Mouse (Mus musculus) liver, embryonic 16.5 days (tissue): ENCODE measurements around the gene Ick. TPM values are rescaled to one million over a fixed set of nuclear protein-coding genes. Genes with fewer than 3 reads are reported as not detected.

Experiments used
- ATAC-seq: fragments of 200-750 bp; cut with Nextera tagmentation; 2 replicates; pipeline ENCODE4 v1.8.0; 2017; ENCODE audit warnings: low read depth, mild to moderate bottlenecking, moderate number of reproducible peaks, moderate library complexity
- H3K27ac ChIP-seq: fragments of 300-500 bp; sonication (generic); 2 replicates; pipeline ENCODE4 v1.5.1; 2014; ENCODE audit warnings: mild to moderate bottlenecking, low read length
- H3K27me3 ChIP-seq: fragments of 300-500 bp; sonication (generic); 2 replicates; pipeline ENCODE4 v1.6.1; 2014; ENCODE audit warnings: low read depth, low read length, mixed read lengths; ENCODE audit not compliant: control insufficient read depth, insufficient read depth
- H3K36me3 ChIP-seq: fragments of 300-500 bp; sonication (generic); 2 replicates; pipeline ENCODE4 v1.6.1; 2014; ENCODE audit warnings: mild to moderate bottlenecking; ENCODE audit not compliant: control insufficient read depth, insufficient read depth
- H3K4me1 ChIP-seq: fragments of 300-500 bp; sonication (generic); 2 replicates; pipeline ENCODE4 v1.6.1; 2014; ENCODE audit warnings: low read depth, low read length, mixed read lengths; ENCODE audit not compliant: control insufficient read depth
- H3K4me2 ChIP-seq: fragments of 300-500 bp; sonication (generic); 2 replicates; pipeline ENCODE4 v1.6.1; 2014; ENCODE audit warnings: low read depth, low read length, mixed read lengths
- H3K4me3 ChIP-seq: fragments of 300-500 bp; sonication (generic); 2 replicates; pipeline ENCODE4 v1.5.1; 2014; ENCODE audit warnings: low read depth, mild to moderate bottlenecking, low read length
- H3K9ac ChIP-seq: fragments of 300-500 bp; sonication (generic); 2 replicates; pipeline ENCODE4 v1.6.1; 2014; ENCODE audit warnings: low read depth, low read length
- H3K9me3 ChIP-seq: fragments of 300-500 bp; sonication (generic); replicated peaks from 2 replicates; pipeline ENCODE4 v1.6.1; 2016; ENCODE audit warnings: low read length; ENCODE audit not compliant: control insufficient read depth
- WGBS: fragments of 180-500 bp; shearing (Covaris S2); extraction: QIAGEN DNeasy Blood & Tissue Kit; methylation state at CpG from one replicate; pipeline ENCODE4 v1.1.7; 2014; ENCODE audit not compliant: insufficient replicate concordance; 5-methylcytosine and 5-hydroxymethylcytosine counted together
- polyA plus RNA-seq: library from polyadenylated mRNA; unstranded; fragments of >200 nt; fragmentation: Nextera tagmentation; extraction: Ambion mirVana; gene quantifications from 2 replicates; pipeline ENCODE4 v1.2.1, GENCODE M21; 2015

Gene Ick
- polyA plus RNA-seq, 1 experiment from 2014 or later = 5.5 TPM

DNA sequence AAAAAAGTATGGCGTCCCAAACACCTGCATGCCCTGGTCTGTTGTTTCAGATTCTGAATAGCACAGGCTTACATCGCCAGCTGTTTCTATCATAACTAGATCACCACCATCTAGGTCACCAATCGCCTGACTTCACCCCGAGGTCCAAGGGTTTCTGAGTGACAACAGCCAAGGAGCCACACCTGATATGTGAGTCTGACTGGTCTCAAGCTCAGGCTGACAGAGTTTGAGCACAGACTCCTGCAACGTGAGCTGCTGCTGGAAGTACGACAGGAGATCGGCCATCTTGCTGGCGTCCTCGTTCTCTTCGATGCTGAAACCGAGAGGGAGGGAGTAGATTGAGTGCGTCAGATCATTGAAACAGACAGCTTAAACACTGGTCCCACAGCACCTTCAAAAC, 13.3 kb upstream of the Ick start:
- ATAC-seq = no peak
- Histone ChIP-seq H3K9ac (no peak overlapping the region), H3K9me3 (peaks cover 7% of the 10 kb centered on the region; the same call in 1 of the 2 replicates), H3K4me2 (no peak overlapping the region), H3K36me3 (peaks cover 79% of the 10 kb centered on the region), H3K27ac (no peak overlapping the region), H3K4me3 (no peak overlapping the region), H3K4me1 (no peaks in the 10 kb centered on the region), H3K27me3 (no peaks in the 10 kb centered on the region)
- WGBS = 92% methylated on average over 12 of the region's 12 CpGs

DNA sequence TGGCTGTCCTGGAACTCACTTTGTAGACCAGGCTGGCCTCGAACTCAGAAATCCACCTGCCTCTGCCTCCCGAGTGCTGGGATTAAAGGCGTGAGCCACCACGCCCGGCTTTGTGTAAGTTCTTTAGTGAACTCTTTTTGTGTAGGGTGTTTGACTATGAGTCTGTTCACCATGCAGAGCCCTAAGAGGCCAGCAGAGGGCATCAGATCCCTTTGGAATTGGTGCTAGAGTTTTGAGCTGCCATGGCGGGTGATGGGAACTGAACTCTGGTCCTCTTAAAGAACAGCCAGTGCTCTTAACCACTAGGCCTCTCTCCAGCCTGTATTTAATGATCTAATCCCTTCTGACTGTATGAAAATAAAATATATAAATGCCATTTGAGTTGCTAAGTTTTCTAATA, 12.6 kb upstream of the Ick start:
- H3K9ac ChIP-seq = no peak overlapping the region
- no peak overlapping the region for H3K4me2 ChIP-seq
- H3K4me1 ChIP-seq = no peaks in the 10 kb centered on the region

GRCm38 (mm10) chr9:78100956-78101355, 8.0 kb upstream of the Ick start:
- peaks cover 21% of the 10 kb centered on the region for H3K4me1 ChIP-seq
- H3K27me3 ChIP-seq = no peaks in the 10 kb centered on the region
- WGBS = 31% methylated on average over 5 of the region's 5 CpGs
- H3K9me3 ChIP-seq = peaks cover 7% of the 10 kb centered on the region; the same call in 1 of the 2 replicates
- H3K27ac ChIP-seq = no peak overlapping the region
- ATAC-seq = no peak
- H3K36me3 ChIP-seq = peaks cover 73% of the 10 kb centered on the region
- no peak overlapping the region for H3K9ac ChIP-seq
- no peak overlapping the region for H3K4me3 ChIP-seq
- no peak overlapping the region for H3K4me2 ChIP-seq

More for the DNA sequence above, 12.6 kb upstream of the Ick start:
- Histone ChIP-seq H3K36me3 (peaks cover 86% of the 10 kb centered on the region), H3K4me3 (no peak overlapping the region), H3K9me3 (peaks cover 7% of the 10 kb centered on the region; the same call in 1 of the 2 replicates), H3K27ac (no peak overlapping the region), H3K27me3 (no peaks in the 10 kb centered on the region)
- WGBS = 90% methylated on average over 5 of the region's 6 CpGs
- no peak for ATAC-seq

DNA sequence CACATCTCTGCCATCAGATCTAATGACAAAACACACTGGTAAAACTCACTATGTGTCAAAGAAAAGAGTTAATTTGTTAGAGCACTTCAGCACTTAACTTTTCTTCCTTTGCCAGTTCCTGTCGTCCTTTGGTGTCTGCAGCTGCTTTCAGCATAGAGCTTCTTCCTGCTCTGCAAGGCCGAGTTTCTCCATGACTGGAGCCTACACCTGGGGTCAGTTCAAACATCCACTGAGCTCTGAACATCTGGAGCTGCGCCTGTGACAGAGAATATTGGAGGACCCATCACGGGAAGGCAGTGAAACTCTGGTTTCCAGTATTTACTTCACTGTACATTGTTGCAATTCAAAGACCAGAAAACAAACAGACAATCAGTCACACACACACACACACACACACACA, 7.6 kb upstream of the Ick start:
- H3K27me3 ChIP-seq = no peaks in the 10 kb centered on the region
- H3K4me2 ChIP-seq = no peak overlapping the region
- 27% methylated on average over 4 of the region's 4 CpGs for whole genome bisulfite sequencing
- no peak overlapping the region for H3K4me3 ChIP-seq
- ATAC-seq = no peak
- peaks cover 26% of the 10 kb centered on the region for H3K4me1 ChIP-seq
- no peak overlapping the region for H3K9ac ChIP-seq
- peaks cover 7% of the 10 kb centered on the region; the same call in 1 of the 2 replicates for H3K9me3 ChIP-seq
- no peak overlapping the region; the same call in 1 of the 2 replicates for H3K27ac ChIP-seq
- H3K36me3 ChIP-seq = peaks cover 68% of the 10 kb centered on the region

- peaks cover 34% of the 10 kb centered on the region for H3K4me1 ChIP-seq
Observed at GRCm38 (mm10) chr9:78103965-78104560, 4.9 kb upstream of the Ick start.

GRCm38 (mm10) chr9:78104973-78105372, 4.0 kb upstream of the Ick start:
- Histone ChIP-seq H3K27ac (peak overlapping the region; percentile 98), H3K4me1 (peaks cover 41% of the 10 kb centered on the region), H3K9ac (peak overlapping the region; percentile 100), H3K27me3 (no peaks in the 10 kb centered on the region), H3K4me2 (peak overlapping the region; percentile 95), H3K9me3 (no peaks in the 10 kb centered on the region), H3K4me3 (peak overlapping the region; percentile 97), H3K36me3 (peaks cover 35% of the 10 kb centered on the region)
- peak; percentile 28 for ATAC-seq
- WGBS = 12% methylated on average over 6 of the region's 6 CpGs

More at GRCm38 (mm10) chr9:78103965-78104560, 4.9 kb upstream of the Ick start:
- peak overlapping the region; percentile 95 for H3K4me2 ChIP-seq
- peaks cover 43% of the 10 kb centered on the region for H3K36me3 ChIP-seq
- ATAC-seq = no peak
- peak overlapping the region; percentile 98 for H3K27ac ChIP-seq
- H3K4me3 ChIP-seq = peak overlapping the region; percentile 97
- peak overlapping the region; percentile 100 for H3K9ac ChIP-seq
- no peaks in the 10 kb centered on the region for H3K9me3 ChIP-seq
- no peaks in the 10 kb centered on the region for H3K27me3 ChIP-seq
- WGBS = 75% methylated on average over 8 of the region's 8 CpGs

DNA sequence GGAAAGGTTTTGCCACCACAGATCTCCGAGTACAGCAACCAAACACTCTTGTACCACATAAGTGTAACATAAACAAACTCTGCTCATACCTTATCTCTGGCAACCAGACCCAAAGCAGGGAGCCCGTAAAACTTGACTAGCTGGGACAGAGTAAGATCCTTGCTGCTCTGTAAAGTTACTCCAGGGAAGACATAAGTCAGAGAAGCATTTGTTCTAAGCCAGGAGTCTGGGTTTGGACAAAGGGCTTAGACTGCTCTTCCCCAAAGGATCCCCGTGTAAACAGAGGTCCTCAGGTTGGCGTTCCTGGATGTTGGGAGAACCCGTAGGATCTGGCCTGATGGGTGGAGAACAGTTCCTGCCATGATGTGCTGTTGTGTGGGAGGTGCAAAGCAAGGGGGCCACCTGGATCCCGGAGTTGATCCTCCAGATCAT, 3.5 kb upstream of the Ick start:
- H3K27me3 ChIP-seq = no peaks in the 10 kb centered on the region
- WGBS = 16% methylated on average over 6 of the region's 6 CpGs
- H3K4me2 ChIP-seq = peak overlapping the region; percentile 95
- H3K9me3 ChIP-seq = no peaks in the 10 kb centered on the region
- H3K36me3 ChIP-seq = peaks cover 30% of the 10 kb centered on the region
- peak overlapping the region; percentile 98 for H3K27ac ChIP-seq
- H3K9ac ChIP-seq = peak overlapping the region; percentile 100
- ATAC-seq = peak; percentile 75
- H3K4me3 ChIP-seq = peak overlapping the region; percentile 97
- peaks cover 43% of the 10 kb centered on the region for H3K4me1 ChIP-seq

GRCm38 (mm10) chr9:78106821-78107220, 2.2 kb upstream of the Ick start:
- Histone ChIP-seq H3K4me2 (peak overlapping the region; percentile 95), H3K36me3 (peaks cover 22% of the 10 kb centered on the region), H3K27me3 (no peaks in the 10 kb centered on the region), H3K9ac (peak overlapping the region; percentile 100), H3K9me3 (no peaks in the 10 kb centered on the region), H3K27ac (peak overlapping the region; percentile 98), H3K4me3 (peak overlapping the region; percentile 97), H3K4me1 (peaks cover 43% of the 10 kb centered on the region)
- 56% methylated on average over 4 of the region's 4 CpGs for WGBS
- no peak for ATAC-seq

GRCm38 (mm10) chr9:78107582-78107911, 1.4 kb upstream of the Ick start:
- Histone ChIP-seq H3K4me3 (peak overlapping the region; percentile 97), H3K36me3 (peaks cover 20% of the 10 kb centered on the region), H3K27me3 (no peaks in the 10 kb centered on the region), H3K4me2 (peak overlapping the region; percentile 95), H3K4me1 (peaks cover 40% of the 10 kb centered on the region), H3K9ac (peak overlapping the region; percentile 100), H3K27ac (peak overlapping the region; percentile 99), H3K9me3 (no peaks in the 10 kb centered on the region)
- ATAC-seq = no peak
- WGBS = 7% methylated on average over 6 of the region's 6 CpGs
